Mouse (Mus musculus): ENCODE results near the gene Plb1. TPM values are rescaled to one million over a fixed set of nuclear protein-coding genes. Genes with fewer than 3 reads are reported as not detected.

Gene Plb1
- polyA plus RNA-seq, 1 experiment from 2014 or later: not detected

DNA sequence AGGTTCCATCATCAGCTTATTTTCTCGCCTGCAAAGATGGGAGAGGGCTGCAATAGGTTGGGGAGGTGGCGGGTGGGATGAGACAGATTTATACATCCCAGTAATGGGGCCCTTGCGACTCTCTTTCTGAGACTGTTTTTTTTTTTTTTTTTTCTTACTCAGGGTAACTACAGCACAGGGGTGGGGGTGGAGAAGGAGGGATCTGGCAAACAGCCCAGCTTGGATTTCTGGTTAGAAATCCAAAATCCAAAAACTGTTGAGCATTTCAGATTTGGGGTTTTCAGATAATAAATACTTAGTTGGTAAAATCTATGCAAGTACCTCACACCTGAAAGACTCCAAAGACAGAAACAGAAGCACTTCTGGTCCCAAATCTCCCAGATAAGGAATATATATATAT lies 47.6 kb downstream of the Plb1 start:
- Histone ChIP-seq H3K27ac (no peak overlapping the region), H3K4me1 (replicated peaks; ENCODE audit: control insufficient read depth, insufficient read depth, low read length) (peaks cover 13% of the 10 kb centered on the region), H3K36me3 (replicated peaks; ENCODE audit: control insufficient read depth, insufficient read depth) (no peaks in the 10 kb centered on the region), H3K27me3 (ENCODE audit: control insufficient read depth, insufficient read depth, low read length) (no peaks in the 10 kb centered on the region), H3K4me2 (replicated peaks) (no peak overlapping the region), H3K9me3 (ENCODE audit: control insufficient read depth, low read length) (no peaks in the 10 kb centered on the region), H3K9ac (no peak overlapping the region), H3K4me3 (replicated peaks; ENCODE audit: low read length) (no peak overlapping the region)
- 62% methylated on average over 3 of the region's 3 CpGs for WGBS
- DNase-seq (ENCODE audit: low spot score) (no peak), ATAC-seq (ENCODE audit: low FRiP score) (no peak)

DNA sequence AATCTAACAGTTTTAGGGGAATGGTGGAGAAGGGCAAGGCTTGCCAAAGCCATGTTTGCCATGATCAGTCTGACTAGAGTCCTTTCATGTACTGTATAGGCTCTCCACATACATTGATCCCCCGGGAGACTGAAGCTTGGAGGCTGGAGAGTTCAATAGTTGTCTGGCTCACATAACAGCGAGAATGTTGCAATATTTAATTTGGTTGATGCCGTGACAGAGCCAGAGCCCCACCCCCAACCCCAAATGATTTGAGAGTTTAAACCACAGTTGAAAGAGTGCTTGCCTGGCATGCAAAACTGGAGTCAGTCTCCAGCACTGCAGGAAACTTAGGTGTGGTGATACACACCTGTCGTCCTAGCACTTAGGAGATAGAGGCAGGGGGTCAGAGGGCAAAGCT lies 49.8 kb downstream of the Plb1 start:
- no peak for ATAC-seq (ENCODE audit: low FRiP score)
- WGBS: 54% methylated on average over 4 of the region's 4 CpGs

DNA sequence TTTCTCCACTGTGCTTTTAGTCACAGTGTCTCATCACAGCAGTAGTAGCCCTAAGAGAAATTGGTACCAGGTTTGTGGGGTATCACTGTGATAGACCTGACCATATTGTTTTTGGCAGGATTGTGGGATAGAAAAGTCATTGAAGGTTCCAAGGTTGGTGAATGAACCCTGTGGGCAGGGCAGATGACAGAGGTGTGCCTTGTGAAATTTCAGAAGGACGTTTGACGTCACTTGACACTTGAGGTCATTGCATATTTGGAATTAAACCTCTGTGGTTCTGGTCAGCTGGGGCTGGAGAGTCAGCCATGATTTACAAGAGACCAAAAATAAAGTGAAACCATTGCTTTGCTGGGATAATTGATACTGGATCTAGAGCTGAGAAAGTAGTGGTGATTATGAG lies 50.9 kb downstream of the Plb1 start:
- H3K4me1 ChIP-seq (replicated peaks; ENCODE audit: control insufficient read depth, insufficient read depth, low read length): peaks cover 6% of the 10 kb centered on the region
- no peak overlapping the region for H3K27ac ChIP-seq
- H3K9ac ChIP-seq: no peak overlapping the region
- no peak overlapping the region for H3K4me3 ChIP-seq (replicated peaks; ENCODE audit: low read length)
- DNase-seq (ENCODE audit: low spot score) (no peak), ATAC-seq (ENCODE audit: low FRiP score) (no peak)
- no peaks in the 10 kb centered on the region for H3K36me3 ChIP-seq (replicated peaks; ENCODE audit: control insufficient read depth, insufficient read depth)
- no peaks in the 10 kb centered on the region for H3K27me3 ChIP-seq (ENCODE audit: control insufficient read depth, insufficient read depth, low read length)
- H3K4me2 ChIP-seq (replicated peaks): no peak overlapping the region
- 91% methylated on average over 2 of the region's 2 CpGs for WGBS
- H3K9me3 ChIP-seq (ENCODE audit: control insufficient read depth, low read length): no peaks in the 10 kb centered on the region

More for the DNA sequence above, 49.8 kb downstream of the Plb1 start:
- no peaks in the 10 kb centered on the region for H3K36me3 ChIP-seq (replicated peaks; ENCODE audit: control insufficient read depth, insufficient read depth)
- DNase-seq (ENCODE audit: low spot score): no peak
- no peaks in the 10 kb centered on the region for H3K9me3 ChIP-seq (ENCODE audit: control insufficient read depth, low read length)
- H3K27me3 ChIP-seq (ENCODE audit: control insufficient read depth, insufficient read depth, low read length): no peaks in the 10 kb centered on the region
- H3K9ac ChIP-seq: no peak overlapping the region
- no peak overlapping the region for H3K27ac ChIP-seq
- peaks cover 13% of the 10 kb centered on the region for H3K4me1 ChIP-seq (replicated peaks; ENCODE audit: control insufficient read depth, insufficient read depth, low read length)
- no peak overlapping the region for H3K4me2 ChIP-seq (replicated peaks)
- no peak overlapping the region for H3K4me3 ChIP-seq (replicated peaks; ENCODE audit: low read length)

DNA sequence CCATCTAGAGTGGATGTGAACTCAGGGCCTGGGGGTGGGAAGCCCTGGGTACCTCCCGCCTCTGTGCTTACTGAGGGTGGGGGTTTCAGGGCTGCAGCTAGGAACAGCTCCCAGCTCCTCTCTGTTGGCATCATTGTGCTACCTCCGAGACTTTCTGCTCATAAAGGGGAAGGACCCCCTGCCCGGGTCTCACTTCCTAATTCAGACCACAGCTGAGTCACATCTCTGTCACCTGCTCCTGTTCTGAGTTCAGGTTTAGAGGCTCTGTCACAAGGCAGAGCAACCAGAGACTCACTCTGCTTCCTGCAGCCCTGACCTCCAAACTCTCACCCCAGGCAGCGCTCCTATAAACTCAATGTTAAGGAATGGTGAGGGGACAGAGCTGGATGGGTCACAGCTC lies 53.8 kb downstream of the Plb1 start:
- DNase-seq (ENCODE audit: low spot score) (no peak), ATAC-seq (ENCODE audit: low FRiP score) (no peak)
- Histone ChIP-seq H3K9ac (no peak overlapping the region), H3K4me1 (replicated peaks; ENCODE audit: control insufficient read depth, insufficient read depth, low read length) (no peaks in the 10 kb centered on the region), H3K9me3 (ENCODE audit: control insufficient read depth, low read length) (no peaks in the 10 kb centered on the region), H3K27ac (no peak overlapping the region), H3K27me3 (ENCODE audit: control insufficient read depth, insufficient read depth, low read length) (no peaks in the 10 kb centered on the region), H3K4me3 (replicated peaks; ENCODE audit: low read length) (no peak overlapping the region), H3K36me3 (replicated peaks; ENCODE audit: control insufficient read depth, insufficient read depth) (no peaks in the 10 kb centered on the region), H3K4me2 (replicated peaks) (no peak overlapping the region)
- WGBS: 78% methylated on average over 4 of the region's 4 CpGs

DNA sequence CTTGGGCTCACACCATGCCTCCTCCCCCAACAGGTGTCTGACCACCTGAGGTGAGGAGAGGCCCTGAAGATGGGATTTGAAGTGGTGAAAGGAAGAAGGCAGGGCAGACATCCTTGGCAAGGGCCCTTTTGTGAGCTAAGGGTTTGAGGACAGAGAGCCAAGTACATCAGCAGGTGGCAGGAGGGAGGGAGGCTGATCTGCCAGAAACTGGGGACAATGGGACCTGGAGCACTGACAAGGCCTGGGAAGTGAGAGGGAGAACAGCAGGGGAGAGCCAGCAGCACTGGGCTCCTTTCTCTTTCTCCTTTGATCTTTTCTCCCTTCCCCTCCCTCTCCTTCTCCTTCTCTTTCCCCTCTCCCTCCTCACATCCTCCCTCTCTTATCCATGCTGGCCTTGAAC lies 55.5 kb downstream of the Plb1 start:
- H3K9me3 ChIP-seq (ENCODE audit: control insufficient read depth, low read length): no peaks in the 10 kb centered on the region
- no peaks in the 10 kb centered on the region for H3K4me1 ChIP-seq (replicated peaks; ENCODE audit: control insufficient read depth, insufficient read depth, low read length)
- H3K4me3 ChIP-seq (replicated peaks; ENCODE audit: low read length): no peak overlapping the region
- DNase-seq (ENCODE audit: low spot score) (no peak), ATAC-seq (ENCODE audit: low FRiP score) (no peak)
- no peaks in the 10 kb centered on the region for H3K27me3 ChIP-seq (ENCODE audit: control insufficient read depth, insufficient read depth, low read length)
- H3K4me2 ChIP-seq (replicated peaks): no peak overlapping the region
- H3K9ac ChIP-seq: no peak overlapping the region
- no peaks in the 10 kb centered on the region for H3K36me3 ChIP-seq (replicated peaks; ENCODE audit: control insufficient read depth, insufficient read depth)
- no peak overlapping the region for H3K27ac ChIP-seq

DNA sequence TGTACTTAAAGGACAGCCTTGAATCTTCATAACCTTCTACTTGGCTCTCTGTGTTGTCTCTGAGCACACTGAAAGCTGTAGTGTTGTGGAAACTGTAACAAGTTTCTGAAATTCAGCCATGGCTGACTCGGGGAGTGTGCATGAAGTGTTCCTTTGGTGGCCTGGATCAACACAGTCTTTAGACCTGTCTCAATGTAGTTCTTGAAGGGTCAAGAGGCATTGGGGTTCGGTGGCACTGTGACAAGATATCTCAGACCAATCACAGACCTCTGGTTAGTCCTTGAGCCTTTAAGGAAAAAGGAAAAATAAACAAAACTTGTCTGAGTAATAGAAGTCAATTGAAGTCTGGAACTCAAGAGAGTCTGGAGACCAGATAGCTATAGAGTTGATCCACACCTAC lies 58.8 kb downstream of the Plb1 start:
- ATAC-seq (ENCODE audit: low FRiP score): no peak
- H3K27me3 ChIP-seq (ENCODE audit: control insufficient read depth, insufficient read depth, low read length): no peaks in the 10 kb centered on the region
- no peak overlapping the region for H3K4me3 ChIP-seq (replicated peaks; ENCODE audit: low read length)
- H3K4me2 ChIP-seq (replicated peaks): no peak overlapping the region
- no peak for DNase-seq (ENCODE audit: low spot score)
- WGBS: 80% methylated on average over 2 of the region's 2 CpGs
- no peaks in the 10 kb centered on the region for H3K4me1 ChIP-seq (replicated peaks; ENCODE audit: control insufficient read depth, insufficient read depth, low read length)
- H3K9ac ChIP-seq: no peak overlapping the region
- no peaks in the 10 kb centered on the region for H3K36me3 ChIP-seq (replicated peaks; ENCODE audit: control insufficient read depth, insufficient read depth)
- no peaks in the 10 kb centered on the region for H3K9me3 ChIP-seq (ENCODE audit: control insufficient read depth, low read length)
- H3K27ac ChIP-seq: no peak overlapping the region

DNA sequence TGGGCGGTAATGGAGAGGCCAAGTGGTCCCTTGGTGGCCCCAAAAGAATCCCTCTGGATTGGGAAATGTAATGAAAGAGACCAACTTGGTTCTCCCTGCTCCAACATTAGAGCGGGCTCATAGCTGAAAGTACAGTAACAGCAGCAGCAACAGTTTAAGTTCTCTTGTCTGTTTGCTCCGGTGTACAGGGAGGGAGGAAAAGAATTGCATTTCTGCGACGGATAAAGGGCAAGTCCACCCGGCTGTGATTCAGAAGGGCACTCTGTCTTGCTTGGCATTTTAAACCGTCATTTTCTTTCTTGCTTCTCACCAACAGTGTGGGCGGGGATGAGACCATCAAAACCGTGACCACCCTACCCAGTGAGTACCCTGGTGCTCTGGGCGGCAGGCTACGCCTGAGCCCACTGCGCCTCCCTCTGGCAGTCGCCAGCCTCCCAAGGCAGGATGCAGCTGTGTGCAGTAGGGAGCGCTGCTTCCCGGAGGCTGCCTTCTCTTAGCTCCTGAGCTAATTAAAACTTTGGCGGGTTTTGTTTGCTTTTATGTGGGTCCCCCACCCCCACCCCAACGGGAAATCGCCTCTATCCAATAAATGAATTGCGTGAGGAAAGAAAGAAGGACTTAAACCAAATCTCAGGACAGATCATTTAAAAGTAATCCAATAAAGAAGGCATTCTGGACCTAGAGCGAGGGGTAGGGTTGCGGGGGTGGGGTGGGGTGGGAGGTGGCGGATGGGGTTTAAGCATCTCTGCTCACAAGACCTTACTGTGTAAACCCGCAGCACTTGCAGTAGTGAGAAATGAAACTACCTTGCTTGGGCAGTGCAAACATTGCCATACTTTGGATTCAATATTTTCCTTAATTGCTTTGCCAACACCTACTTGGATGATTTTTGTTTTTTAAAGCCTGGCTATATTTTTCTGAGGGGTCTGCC lies 70.7 kb downstream of the Plb1 start:
- ATAC-seq (ENCODE audit: low FRiP score) (peak; percentile 80; the same call in 1 of the 2 replicates), DNase-seq (ENCODE audit: low spot score) (peak; percentile 67)
- Histone ChIP-seq H3K27me3 (ENCODE audit: control insufficient read depth, insufficient read depth, low read length) (no peaks in the 10 kb centered on the region), H3K4me1 (replicated peaks; ENCODE audit: control insufficient read depth, insufficient read depth, low read length) (no peaks in the 10 kb centered on the region), H3K4me2 (replicated peaks) (peak overlapping the region; percentile 40), H3K36me3 (replicated peaks; ENCODE audit: control insufficient read depth, insufficient read depth) (no peaks in the 10 kb centered on the region), H3K9ac (no peak overlapping the region), H3K4me3 (replicated peaks; ENCODE audit: low read length) (0 out of 2 replicates have a peak overlapping the region, but pooled peaks have one; percentile 3), H3K27ac (no peak overlapping the region), H3K9me3 (ENCODE audit: control insufficient read depth, low read length) (no peaks in the 10 kb centered on the region)
- WGBS: 9% methylated on average over 23 of the region's 23 CpGs

DNA sequence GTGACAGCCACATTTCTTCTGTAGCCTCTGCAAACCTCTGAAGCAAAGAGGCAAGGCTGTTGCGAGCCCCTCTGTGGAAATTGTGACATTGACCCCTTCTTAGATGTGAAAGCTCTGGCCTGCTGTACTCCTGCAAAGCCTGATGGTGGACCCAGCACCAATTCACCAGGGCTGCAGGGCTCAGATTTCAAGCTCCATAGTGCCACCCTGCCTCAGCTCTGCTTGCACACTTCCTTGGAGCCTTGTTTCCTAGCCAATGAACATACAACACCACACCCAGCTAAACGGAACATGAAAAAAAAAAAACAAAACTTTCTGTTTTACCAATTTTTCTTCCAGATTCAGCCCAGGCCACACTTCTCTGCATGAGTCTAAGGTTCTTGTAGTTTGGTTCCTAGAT lies 74.6 kb downstream of the Plb1 start:
- 70% methylated on average over 2 of the region's 2 CpGs for WGBS
- no peak overlapping the region for H3K4me2 ChIP-seq (replicated peaks)
- no peaks in the 10 kb centered on the region for H3K27me3 ChIP-seq (ENCODE audit: control insufficient read depth, insufficient read depth, low read length)
- H3K9me3 ChIP-seq (ENCODE audit: control insufficient read depth, low read length): no peaks in the 10 kb centered on the region
- H3K4me3 ChIP-seq (replicated peaks; ENCODE audit: low read length): no peak overlapping the region
- no peaks in the 10 kb centered on the region for H3K4me1 ChIP-seq (replicated peaks; ENCODE audit: control insufficient read depth, insufficient read depth, low read length)
- no peaks in the 10 kb centered on the region for H3K36me3 ChIP-seq (replicated peaks; ENCODE audit: control insufficient read depth, insufficient read depth)
- no peak overlapping the region for H3K27ac ChIP-seq
- H3K9ac ChIP-seq: no peak overlapping the region
- ATAC-seq (ENCODE audit: low FRiP score): no peak
- no peak for DNase-seq (ENCODE audit: low spot score)

DNA sequence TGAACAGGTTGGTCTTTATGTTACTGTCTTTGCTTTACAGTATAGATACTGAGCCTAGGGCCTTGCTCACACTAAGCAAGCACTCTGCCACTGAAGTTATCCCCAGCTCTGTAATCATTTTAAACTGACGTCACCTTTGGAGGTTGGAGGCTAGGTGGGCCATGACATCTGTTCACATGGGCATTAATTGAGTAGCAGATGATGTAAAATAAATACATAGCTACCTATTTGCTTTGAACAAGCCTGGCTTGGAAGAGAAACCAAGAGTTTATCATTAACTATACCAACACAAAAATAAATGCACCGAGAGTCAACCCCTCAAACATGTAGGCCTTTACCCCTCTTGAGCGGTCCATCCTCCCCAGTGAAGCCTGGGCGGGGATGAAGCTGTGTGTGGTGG lies 76.1 kb downstream of the Plb1 start:
- DNase-seq (ENCODE audit: low spot score) (no peak), ATAC-seq (ENCODE audit: low FRiP score) (no peak)
- H3K4me2 ChIP-seq (replicated peaks): no peak overlapping the region
- H3K27ac ChIP-seq: no peak overlapping the region
- no peaks in the 10 kb centered on the region for H3K27me3 ChIP-seq (ENCODE audit: control insufficient read depth, insufficient read depth, low read length)
- H3K9me3 ChIP-seq (ENCODE audit: control insufficient read depth, low read length): no peaks in the 10 kb centered on the region
- no peaks in the 10 kb centered on the region for H3K4me1 ChIP-seq (replicated peaks; ENCODE audit: control insufficient read depth, insufficient read depth, low read length)
- no peak overlapping the region for H3K4me3 ChIP-seq (replicated peaks; ENCODE audit: low read length)
- no peaks in the 10 kb centered on the region for H3K36me3 ChIP-seq (replicated peaks; ENCODE audit: control insufficient read depth, insufficient read depth)
- no peak overlapping the region for H3K9ac ChIP-seq
- 91% methylated on average over 4 of the region's 4 CpGs for WGBS
